Mouse (Mus musculus) erythroblast, embryonic 14.5 days (primary cell): Measurements from ENCODE around the gene Mpdu1. TPM values are rescaled to one million over a fixed set of nuclear protein-coding genes. Genes with fewer than 3 reads are reported as not detected.

ENCODE experiments used
- H3K27me3 ChIP-seq: 2 replicates; pipeline ENCODE4 v1.6.1; 2012; ENCODE audit warnings: inconsistent platforms; ENCODE audit not compliant: control insufficient read depth
- H3K36me3 ChIP-seq: 2 replicates; pipeline ENCODE4 v1.6.1; 2012; ENCODE audit warnings: mild to moderate bottlenecking, inconsistent platforms; ENCODE audit not compliant: control insufficient read depth
- H3K4me1 ChIP-seq: 2 replicates; pipeline ENCODE4 v1.6.1; 2012; ENCODE audit warnings: inconsistent platforms; ENCODE audit not compliant: control insufficient read depth
- H3K4me3 ChIP-seq: replicated peaks from 2 replicates; pipeline ENCODE3; 2012; ENCODE audit warnings: moderate library complexity, mild to moderate bottlenecking, inconsistent platforms
- H3K9me3 ChIP-seq: 2 replicates; pipeline ENCODE4 v1.6.1; 2012; ENCODE audit warnings: low read length, inconsistent platforms, mixed read lengths; ENCODE audit not compliant: control insufficient read depth
- GATA1 ChIP-seq: IDR thresholded peaks from 2 replicates; pipeline ENCODE4 v1.6.1; 2012; ENCODE audit warnings: low read length, inconsistent platforms, mixed read lengths
- TAL1 ChIP-seq: IDR thresholded peaks from 3 replicates; pipeline ENCODE4 v1.6.1; 2012; ENCODE audit warnings: low read length, inconsistent platforms, mixed read lengths
- polyA plus RNA-seq: library from polyadenylated mRNA; stranded (reverse); fragments of >175 nt; gene quantifications from 2 replicates; pipeline ENCODE4 v1.2.3, GENCODE M21; 2012

Gene Mpdu1
- polyA plus RNA-seq, 1 experiment = 3.9 TPM

DNA sequence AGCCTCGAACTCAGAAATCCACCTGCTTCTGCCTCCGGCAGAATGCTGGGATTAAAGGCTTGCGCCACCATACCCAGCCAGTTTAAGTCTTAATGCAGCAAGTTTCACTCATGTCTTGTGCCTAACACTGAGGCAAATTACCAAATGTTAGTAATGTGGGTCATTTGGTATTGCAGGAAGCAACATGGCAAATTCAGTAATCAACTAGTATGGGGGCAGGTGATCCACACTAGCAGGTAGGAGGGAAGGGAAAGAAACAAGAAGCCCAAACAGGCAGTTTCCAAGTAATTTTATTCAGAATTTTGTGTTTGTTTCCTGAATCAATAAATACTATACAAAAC is 4.2 kb upstream of the Mpdu1 start:
- Histone ChIP-seq H3K36me3 (peaks cover 82% of the 10 kb centered on the region), H3K4me3 (no peak overlapping the region), H3K4me1 (peaks cover 73% of the 10 kb centered on the region), H3K9me3 (no peaks in the 10 kb centered on the region), H3K27me3 (no peaks in the 10 kb centered on the region)
- TF ChIP-seq TAL1 = no peak
- TF ChIP-seq GATA1 = no peak

DNA sequence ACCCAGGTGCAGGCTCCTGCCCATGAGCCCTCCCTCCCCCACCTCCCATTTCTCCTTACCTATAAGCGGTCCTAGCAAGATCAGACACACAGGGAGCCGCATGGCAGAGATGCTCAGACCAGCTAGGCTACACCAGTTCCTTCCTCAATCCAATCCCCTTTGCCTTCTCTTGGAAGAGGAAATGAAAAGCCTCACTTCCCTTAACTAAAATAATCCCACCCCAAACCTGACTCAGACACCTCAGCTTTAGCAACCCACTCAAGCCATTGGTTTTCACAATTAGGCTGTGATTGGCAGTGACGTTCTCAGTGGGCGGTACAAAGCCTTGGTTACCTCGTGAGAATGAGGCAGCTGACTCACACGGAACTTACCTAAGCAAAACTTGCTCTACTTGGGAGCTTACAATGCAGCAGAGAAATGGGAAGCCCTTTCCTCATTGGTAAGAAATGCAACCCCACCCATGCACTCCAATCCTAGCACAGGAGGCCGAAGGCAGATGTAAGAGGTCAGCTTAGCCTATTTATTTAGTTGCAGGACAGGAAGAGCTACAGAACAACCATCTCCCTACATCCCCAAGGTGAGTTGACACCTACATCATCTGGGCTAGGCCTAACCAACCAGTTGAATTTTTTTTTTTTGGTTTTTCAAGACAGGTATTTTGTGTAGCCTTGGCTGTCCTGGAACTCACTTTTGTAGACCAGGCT is 3.7 kb upstream of the Mpdu1 start, which contains the start of gene Cd68:
Gene Cd68 (minus strand): TSS at position 193 of the 704 bp plus-strand sequence.
- Histone ChIP-seq H3K27me3 (no peaks in the 10 kb centered on the region), H3K9me3 (no peaks in the 10 kb centered on the region), H3K4me1 (peaks cover 76% of the 10 kb centered on the region), H3K4me3 (no peak within 1 kb of the TSS), H3K36me3 (peaks cover 81% of the 10 kb centered on the region)
- no peak for TF ChIP-seq TAL1
- no peak for TF ChIP-seq GATA1

DNA sequence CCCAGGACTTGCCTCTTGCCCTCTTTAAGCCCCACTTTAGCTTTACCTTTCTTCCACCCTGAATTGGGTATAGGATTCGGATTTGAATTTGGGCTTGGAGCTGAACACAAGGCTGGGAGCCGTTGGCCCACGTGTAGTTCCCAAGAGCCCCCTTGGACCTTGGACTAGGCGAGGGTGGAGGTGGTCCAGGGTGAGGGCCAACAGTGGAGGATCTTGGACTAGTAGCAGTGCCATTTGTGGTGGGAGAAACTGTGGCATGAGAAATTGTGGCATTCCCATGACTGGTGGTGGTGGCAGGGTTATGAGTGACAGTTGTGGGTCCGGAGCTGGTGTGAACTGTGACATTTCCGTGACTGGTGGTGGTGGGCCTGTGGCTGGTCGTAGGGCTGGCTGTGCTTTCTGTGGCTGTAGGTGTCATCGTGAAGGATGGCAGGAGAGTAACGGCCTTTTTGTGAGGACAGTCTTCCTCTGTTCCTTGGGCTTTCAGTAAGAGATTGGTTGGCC is 3.1 kb upstream of the Mpdu1 start:
- peaks cover 75% of the 10 kb centered on the region for H3K4me1 ChIP-seq
- TF ChIP-seq TAL1 = no peak
- TF ChIP-seq GATA1 = no peak
- H3K4me3 ChIP-seq = no peak overlapping the region
- peaks cover 75% of the 10 kb centered on the region for H3K36me3 ChIP-seq
- no peaks in the 10 kb centered on the region for H3K9me3 ChIP-seq
- H3K27me3 ChIP-seq = no peaks in the 10 kb centered on the region

DNA sequence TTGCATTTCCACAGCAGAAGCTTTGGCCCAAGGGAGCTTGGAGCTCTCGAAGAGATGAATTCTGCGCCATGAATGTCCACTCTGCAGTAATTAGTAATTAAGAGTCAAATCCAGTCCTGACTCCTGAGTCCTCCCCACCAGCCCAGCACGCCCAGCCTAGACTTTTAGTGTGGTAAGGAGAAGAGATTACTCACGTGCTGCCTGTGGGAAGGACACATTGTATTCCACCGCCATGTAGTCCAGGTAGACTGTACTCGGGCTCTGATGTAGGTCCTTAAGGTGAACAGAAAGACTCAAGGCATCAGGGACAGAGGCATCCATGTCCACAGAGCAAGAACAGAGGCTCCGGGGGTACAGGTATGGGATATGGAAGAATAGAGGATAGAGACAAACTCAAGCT is 2.4 kb upstream of the Mpdu1 start:
- TF ChIP-seq TAL1 = no peak
- TF ChIP-seq GATA1 = no peak
- Histone ChIP-seq H3K36me3 (peaks cover 75% of the 10 kb centered on the region), H3K9me3 (no peaks in the 10 kb centered on the region), H3K4me1 (peaks cover 75% of the 10 kb centered on the region), H3K4me3 (no peak overlapping the region), H3K27me3 (no peaks in the 10 kb centered on the region)

GRCm38 (mm10) chr11:69663795-69664194 is 1.4 kb upstream of the Mpdu1 start:
- peaks cover 66% of the 10 kb centered on the region for H3K4me1 ChIP-seq
- H3K9me3 ChIP-seq = no peaks in the 10 kb centered on the region
- no peaks in the 10 kb centered on the region for H3K27me3 ChIP-seq
- H3K4me3 ChIP-seq = peak overlapping the region; percentile 87
- TF ChIP-seq GATA1 (no peak), TAL1 (no peak)
- peaks cover 70% of the 10 kb centered on the region for H3K36me3 ChIP-seq

DNA sequence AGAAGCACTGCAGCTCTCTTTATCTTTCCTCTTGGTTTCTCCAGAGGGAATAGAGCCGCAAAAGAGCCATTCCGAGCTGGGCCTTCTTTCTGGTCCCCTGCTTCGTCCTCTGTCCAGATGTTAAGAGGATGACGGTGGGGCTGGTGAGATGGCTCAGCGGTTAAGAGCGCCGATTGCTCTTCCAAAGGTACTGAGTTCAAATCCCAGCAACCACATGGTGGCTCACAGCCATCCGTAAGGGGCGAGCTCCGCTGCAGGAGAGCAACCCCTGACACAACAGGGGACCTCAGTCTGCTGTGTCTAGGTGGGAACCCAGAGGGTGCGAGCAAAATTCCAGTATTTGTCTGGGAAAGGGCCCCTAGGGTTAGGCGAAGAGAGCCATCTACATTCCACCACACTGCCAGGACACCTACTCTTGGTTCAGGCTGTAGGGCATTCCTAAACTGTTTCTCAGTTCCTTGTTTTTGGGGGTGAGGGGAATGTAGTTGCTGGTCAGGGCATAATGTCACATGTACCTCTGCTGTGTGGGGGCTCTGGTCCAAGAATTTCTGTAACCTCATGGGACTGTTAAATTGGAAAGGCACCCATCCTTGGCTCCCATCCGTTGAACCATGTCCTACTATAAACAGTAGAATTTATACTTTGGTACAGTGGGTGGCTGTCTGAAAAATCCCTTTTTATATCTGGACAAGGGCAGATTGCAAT is 677 bp upstream of the Mpdu1 start:
- Histone ChIP-seq H3K27me3 (no peaks in the 10 kb centered on the region), H3K4me1 (peaks cover 67% of the 10 kb centered on the region), H3K9me3 (no peaks in the 10 kb centered on the region), H3K4me3 (peak overlapping the region; percentile 87), H3K36me3 (peaks cover 70% of the 10 kb centered on the region)
- no peak for TF ChIP-seq GATA1
- no peak for TF ChIP-seq TAL1

DNA sequence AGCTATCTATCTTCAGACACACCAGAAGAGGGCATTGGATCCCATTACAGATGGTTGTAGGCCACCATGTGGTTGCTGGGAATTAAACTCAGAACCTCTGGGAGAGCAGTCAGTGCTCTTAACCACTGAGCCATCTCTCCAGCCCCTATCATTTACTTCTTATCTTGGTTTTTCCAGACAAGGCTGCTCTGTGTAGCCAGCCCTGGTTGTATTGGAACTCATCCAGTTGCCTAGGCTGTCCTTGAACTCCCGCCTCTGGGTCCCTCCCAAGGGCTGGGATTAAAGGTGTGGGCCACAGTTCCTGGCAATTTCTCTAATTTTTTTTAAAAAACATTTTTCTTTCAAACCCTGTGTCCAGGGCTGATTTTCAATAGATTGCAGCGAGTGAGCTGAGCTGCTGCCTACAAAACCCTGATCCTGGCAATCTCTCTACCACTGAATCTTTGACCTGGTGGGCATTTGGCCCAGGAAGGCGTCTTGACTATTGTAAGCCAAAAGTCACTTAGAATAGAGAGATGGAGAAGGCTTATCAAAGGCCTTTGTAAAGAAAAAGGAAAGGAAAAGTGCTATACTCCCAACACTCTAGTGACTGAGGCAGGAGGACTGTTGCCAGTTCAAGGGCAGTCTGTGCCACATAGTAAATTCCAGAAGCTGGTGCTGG is 1.1 kb downstream of the Mpdu1 start:
- Histone ChIP-seq H3K9me3 (no peaks in the 10 kb centered on the region), H3K4me3 (peak overlapping the region; percentile 87), H3K4me1 (peaks cover 71% of the 10 kb centered on the region), H3K27me3 (no peaks in the 10 kb centered on the region), H3K36me3 (peaks cover 71% of the 10 kb centered on the region)
- no peak for TF ChIP-seq GATA1
- TF ChIP-seq TAL1 = no peak

- Histone ChIP-seq H3K4me3 (no peak overlapping the region), H3K9me3 (no peaks in the 10 kb centered on the region), H3K4me1 (peaks cover 67% of the 10 kb centered on the region), H3K36me3 (peaks cover 71% of the 10 kb centered on the region), H3K27me3 (no peaks in the 10 kb centered on the region)
- TF ChIP-seq TAL1 (no peak), GATA1 (no peak)
Measured at GRCm38 (mm10) chr11:69657462-69657881, 5.0 kb downstream of the Mpdu1 start.

GRCm38 (mm10) chr11:69656617-69657461 is 5.6 kb downstream of the Mpdu1 start:
- H3K27me3 ChIP-seq = no peaks in the 10 kb centered on the region
- H3K9me3 ChIP-seq = no peaks in the 10 kb centered on the region
- H3K4me3 ChIP-seq = no peak overlapping the region
- TF ChIP-seq TAL1 (no peak), GATA1 (no peak)
- H3K4me1 ChIP-seq = peaks cover 66% of the 10 kb centered on the region
- H3K36me3 ChIP-seq = peaks cover 77% of the 10 kb centered on the region
